Mouse (Mus musculus): ENCODE measurements around the gene Ocrl.

Gene Ocrl

GRCm38 (mm10) chrX:47977078-47977477 lies 64.9 kb downstream of the Ocrl start:
- DNase-seq (ENCODE audit: low read depth, low spot score), result no peak

DNA sequence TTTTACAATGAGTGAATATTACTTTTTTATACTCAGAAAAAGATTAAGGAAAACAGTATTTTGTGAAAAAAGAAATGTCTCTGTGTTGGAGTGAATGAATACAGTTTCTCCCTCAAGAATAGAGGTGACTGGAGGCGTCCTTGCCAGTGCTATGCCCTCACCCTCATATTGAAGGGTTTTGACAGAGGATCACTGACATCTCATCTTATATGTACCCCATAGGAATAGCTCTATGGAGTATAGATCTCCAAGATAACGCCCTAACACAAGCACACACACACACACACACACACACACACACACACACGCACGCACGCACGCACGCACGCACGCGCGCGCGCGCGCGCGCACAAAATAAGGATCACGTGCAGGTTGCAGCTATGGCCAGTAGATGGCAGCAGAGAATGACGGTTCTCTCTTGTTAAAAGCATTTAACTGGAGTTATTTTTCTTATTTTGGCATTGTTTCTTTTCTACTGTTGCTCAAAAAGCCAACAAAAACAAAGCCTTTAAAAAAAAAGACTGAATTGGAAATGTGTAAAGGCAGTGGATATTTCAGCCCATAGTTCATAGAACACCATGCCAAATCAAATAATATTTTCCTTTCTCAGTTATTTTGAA lies 72.9 kb downstream of the Ocrl start:
- DNase-seq (ENCODE audit: low read depth, low spot score), result no peak

- no peak for DNase-seq (ENCODE audit: low read depth, low spot score)
These were observed 75.8 kb downstream of the Ocrl start for GRCm38 (mm10) chrX:47988024-47988423.

DNA sequence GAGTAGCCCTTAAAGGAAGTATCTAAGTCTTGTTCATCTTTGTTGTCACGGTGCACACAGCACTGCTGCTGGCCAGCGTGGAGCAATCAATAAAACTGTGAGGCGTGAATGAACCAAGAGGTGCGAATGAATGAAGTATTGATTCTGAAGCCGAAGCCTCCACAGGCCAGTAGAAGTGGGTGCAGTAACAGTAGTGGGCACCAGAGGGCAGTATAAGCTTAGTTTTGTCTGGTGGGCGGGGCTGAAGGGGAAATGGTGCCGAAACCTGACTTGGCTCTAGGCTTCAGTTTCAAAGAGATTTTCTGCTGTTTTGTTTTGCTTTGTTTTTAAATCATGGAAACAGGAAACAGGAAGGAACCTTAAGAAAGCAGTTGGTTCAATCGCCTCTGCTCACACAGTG lies 80.4 kb downstream of the Ocrl start:
- DNase-seq (ENCODE audit: low read depth, low spot score), result no peak

GRCm38 (mm10) chrX:47998412-47998811 lies 86.2 kb downstream of the Ocrl start:
- no peak for DNase-seq (ENCODE audit: low read depth, low spot score)

DNA sequence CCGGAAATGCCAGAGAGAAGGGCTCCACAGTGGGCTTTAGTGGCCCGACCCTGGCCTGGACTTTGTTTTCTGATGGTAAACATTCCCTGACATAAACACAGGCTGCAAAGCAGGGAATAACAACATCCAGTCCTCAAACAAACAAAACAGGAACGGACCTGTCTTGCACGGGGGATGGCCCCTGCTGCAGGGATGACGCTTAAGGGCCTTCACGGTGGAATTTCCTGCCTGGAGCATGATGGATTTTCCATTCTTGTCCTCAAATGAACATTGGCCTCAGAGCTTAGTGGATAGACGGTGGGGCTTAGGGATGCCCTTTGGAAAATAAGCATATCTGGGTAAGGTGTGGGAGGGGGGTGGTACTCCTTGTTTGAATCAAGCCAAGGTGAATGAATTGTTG lies 89.0 kb downstream of the Ocrl start:
- no peak for DNase-seq (ENCODE audit: low read depth, low spot score)

DNA sequence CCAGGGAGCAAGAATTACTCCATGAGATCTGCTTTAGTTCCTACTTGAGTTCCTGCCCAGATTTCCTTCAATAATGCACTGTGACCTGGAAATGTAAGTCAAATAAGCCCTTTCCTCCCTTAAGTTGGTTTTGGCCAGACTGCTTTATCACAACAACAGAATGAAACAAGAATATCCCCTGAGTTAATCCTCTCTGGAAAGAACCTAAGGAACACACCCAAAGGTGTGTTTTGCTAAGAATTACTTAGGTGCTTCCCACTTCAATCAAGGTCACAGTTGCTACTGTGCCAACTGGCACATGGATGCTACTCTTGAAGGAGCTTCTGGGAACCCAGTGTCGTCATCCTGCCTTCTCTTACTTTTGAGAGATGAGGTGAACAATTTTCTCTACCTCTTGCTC lies 92.6 kb downstream of the Ocrl start:
- DNase-seq (ENCODE audit: low read depth, low spot score), result no peak

DNA sequence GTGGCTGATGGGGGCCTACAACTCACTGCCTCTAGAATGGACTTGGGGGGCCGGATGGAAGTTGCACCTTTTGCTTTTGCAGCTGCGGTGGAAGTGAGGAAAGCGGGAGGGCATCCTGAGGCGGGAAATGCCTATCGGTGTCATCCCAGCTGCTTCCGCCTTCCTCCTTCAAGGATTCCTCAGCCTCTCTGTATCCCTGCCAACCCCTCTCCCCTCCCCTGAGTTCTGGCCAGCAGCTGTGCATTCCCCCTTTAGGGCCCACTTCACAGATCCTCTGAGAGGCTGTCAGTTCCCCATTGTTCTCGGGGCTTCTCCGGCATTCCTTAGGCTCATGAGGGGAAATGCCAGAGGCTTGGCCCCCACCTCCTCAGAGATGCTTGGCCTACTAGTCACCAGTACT lies 93.9 kb downstream of the Ocrl start:
- no peak for DNase-seq (ENCODE audit: low read depth, low spot score)

DNA sequence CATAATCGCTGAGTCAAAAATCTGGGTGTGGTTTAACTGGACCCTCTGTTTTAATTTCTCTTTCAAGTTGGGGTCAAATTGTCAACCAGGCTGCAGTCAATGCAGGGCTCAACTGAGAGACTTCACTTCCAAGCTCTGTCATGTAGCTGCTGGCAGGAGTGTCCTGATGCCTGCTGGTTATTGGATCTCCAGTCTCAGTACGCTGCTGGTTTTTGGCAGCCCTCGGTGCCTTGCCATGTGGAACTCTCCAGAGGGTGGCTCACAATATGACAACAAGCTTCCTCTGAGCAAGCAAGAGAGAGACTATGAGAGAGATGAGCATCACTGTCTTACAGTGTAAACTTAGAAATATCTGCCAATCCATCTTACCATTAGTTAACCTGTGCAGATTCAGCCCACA lies 99.5 kb downstream of the Ocrl start:
- no peak for DNase-seq (ENCODE audit: low read depth, low spot score)
